ENCODE assay signal across 18 mouse cellular contexts in the genomic region with DNA sequence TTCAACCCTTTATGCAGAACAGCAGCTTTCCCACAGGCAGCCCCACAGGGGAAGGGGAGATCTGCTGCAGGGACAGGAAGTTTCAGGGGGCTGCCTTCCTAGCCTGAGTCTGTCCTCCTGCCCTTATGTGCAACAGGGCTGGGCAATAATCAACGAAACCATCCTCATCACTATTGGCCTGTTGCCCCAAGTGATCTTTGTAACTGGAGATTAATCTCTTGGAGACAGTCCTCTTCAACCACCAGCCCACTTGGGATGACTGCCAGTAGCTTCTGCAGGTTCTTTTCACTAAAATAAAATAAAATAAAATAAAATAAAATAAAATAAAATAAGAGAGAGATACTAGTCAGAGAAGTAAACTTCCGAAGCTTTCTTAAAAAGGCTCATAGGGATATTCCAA.
DNase-seq lines count a peak whose midpoint lies in the region; ATAC-seq lines count a peak whose summit lies in the region.
"Had no signal": no experiment of that assay in that cellular context is flagged by ENCODE, and none has a peak within 500 bp of the region (broad histone marks: within the 10 kb centered on the region; RNA-seq: fewer than 3 reads in every experiment).

No protein-coding gene starts in this region.

- no peaks in the 10 kb centered on the region for H3K4me1 ChIP-seq in kidney, embryonic 16.5 days (ENCODE audit: insufficient read depth, low read length)
- H3K4me1 ChIP-seq: forebrain, embryonic 13.5 days; hindbrain, embryonic 13.5 days had no signal

- no peak overlapping the region for H3K9ac ChIP-seq in kidney, embryonic 16.5 days (replicated peaks; ENCODE audit: low read length)
- H3K9ac ChIP-seq: forebrain, embryonic 13.5 days; forebrain, postnatal 0 days; heart, embryonic 15.5 days; hindbrain, embryonic 13.5 days had no signal

- no peak overlapping the region for H3K4me2 ChIP-seq in kidney, embryonic 16.5 days (replicated peaks; ENCODE audit: low read depth, low read length)
- H3K4me2 ChIP-seq: forebrain, embryonic 13.5 days; heart, embryonic 11.5 days; heart, embryonic 15.5 days; hindbrain, embryonic 13.5 days had no signal

- no peaks in the 10 kb centered on the region for H3K9me3 ChIP-seq in kidney, embryonic 16.5 days (ENCODE audit: low read length)
- H3K9me3 ChIP-seq: heart, embryonic 15.5 days; hindbrain, embryonic 13.5 days had no signal

- no peaks in the 10 kb centered on the region for H3K27me3 ChIP-seq in kidney, embryonic 16.5 days (ENCODE audit: insufficient read depth, low read length)
- H3K27me3 ChIP-seq: forebrain, embryonic 13.5 days; heart, embryonic 15.5 days; hindbrain, embryonic 13.5 days had no signal

- no peak overlapping the region for H3K4me3 ChIP-seq in kidney, embryonic 16.5 days (ENCODE audit: low read length)
- H3K4me3 ChIP-seq: forebrain, embryonic 13.5 days; heart, adult 2 months; heart, embryonic 15.5 days; hindbrain, embryonic 13.5 days had no signal

- no peak for ATAC-seq in kidney, embryonic 16.5 days (ENCODE audit: low FRiP score, low TSS enrichment)
- ATAC-seq: forebrain, embryonic 13.5 days; forebrain, postnatal 0 days; hindbrain, postnatal 0 days had no signal

- WGBS in kidney, embryonic 16.5 days, result 86% methylated on average over 2 of the region's 2 CpGs

- H3K27ac ChIP-seq in kidney, embryonic 16.5 days (ENCODE audit: low read length), result no peak overlapping the region
- H3K27ac ChIP-seq: forebrain, embryonic 13.5 days; heart, adult 2 months; heart, embryonic 15.5 days; hindbrain, embryonic 13.5 days; hindbrain, postnatal 0 days had no signal

- DNase-seq in kidney, adult 11 months, result peak; percentile 56
- DNase-seq in kidney, adult 9 months, result peak; percentile 78
- peak; percentile 75 for DNase-seq in kidney, postnatal 14 days
- DNase-seq in heart, adult 11 months, result no peak
- DNase-seq in liver, result no peak
- DNase-seq: adrenal gland, adult 8-10 months; cerebellum, adult 11-12 months; cerebellum, adult 9-10 months; cerebellum, postnatal 25 days; forebrain, postnatal 0 days; heart, adult 2 months; heart, postnatal 14 days had no signal

- H3K36me3 ChIP-seq in kidney, embryonic 16.5 days (ENCODE audit: insufficient read depth, low read length), result no peaks in the 10 kb centered on the region
- H3K36me3 ChIP-seq: heart, embryonic 15.5 days; hindbrain, embryonic 13.5 days had no signal

Comparison
In these comparisons a context has a peak if more than half of its experiments do, and no peak if none do; other contexts are left out.
1. DNase-seq: peak in kidney, adult 11 months (single experiment), kidney, adult 9 months (single experiment) and kidney, postnatal 14 days (single experiment); none in heart, adult 11 months (single experiment) and liver (single experiment).